Mouse (Mus musculus) kidney, adult 2 months (tissue): ENCODE measurements around the gene Cops2.

Experiments used
- CTCF ChIP-seq: fragments of 200-500 bp; conservative IDR thresholded peaks from 2 replicates; pipeline ENCODE4 v1.5.1; 2011; ENCODE audit warnings: low read depth, mild to moderate bottlenecking, control low read depth, low read length, moderate library complexity, mixed read lengths; ENCODE audit not compliant: insufficient read depth, insufficient read length
- POLR2A ChIP-seq: fragments of 200-500 bp; IDR thresholded peaks from one replicate; pipeline ENCODE4 v1.6.1; 2011; ENCODE audit warnings: low read depth, low read length, control low read depth

GRCm38 (mm10) chr2:125791485-125791885, 67.5 kb downstream of the Cops2 start:
- TF ChIP-seq CTCF (no peak), POLR2A (no peak)
